Mouse (Mus musculus) heart, embryonic 10.5 days (tissue): ENCODE results near the gene Gm5773. TPM values are rescaled to one million over a fixed set of nuclear protein-coding genes. Genes with fewer than 3 reads are reported as not detected.
"Not testable (repeated sequence)": the region's sequence is repeated elsewhere in the genome, so short reads cannot be mapped to it uniquely, and the experiment has no call there.

Experiments
- DNase-seq: peaks from one replicate; pipeline ENCODE4 v3.0.0-alpha.2; 2017; ENCODE audit warnings: low spot score
- H3K27ac ChIP-seq: fragments of 300-500 bp; sonication (generic); 2 replicates; pipeline ENCODE4 v1.5.1; 2016; ENCODE audit warnings: mild to moderate bottlenecking
- H3K27me3 ChIP-seq: fragments of 300-500 bp; sonication (generic); 2 replicates; pipeline ENCODE4 v1.6.1; 2016; ENCODE audit warnings: mild to moderate bottlenecking; ENCODE audit not compliant: poor library complexity, insufficient read depth, severe bottlenecking
- H3K36me3 ChIP-seq: fragments of 300-500 bp; sonication (generic); 2 replicates; pipeline ENCODE4 v1.6.1; 2016; ENCODE audit warnings: mild to moderate bottlenecking, moderate library complexity
- H3K4me1 ChIP-seq: fragments of 300-500 bp; sonication (generic); 2 replicates; pipeline ENCODE4 v1.6.1; 2016; ENCODE audit warnings: mild to moderate bottlenecking
- H3K4me3 ChIP-seq: fragments of 300-500 bp; sonication (generic); 2 replicates; pipeline ENCODE4 v1.5.1; 2016; ENCODE audit warnings: mild to moderate bottlenecking, moderate library complexity
- H3K9me3 ChIP-seq: fragments of 300-500 bp; sonication (generic); 2 replicates; pipeline ENCODE4 v1.6.1; 2016; ENCODE audit warnings: mild to moderate bottlenecking, moderate library complexity
- WGBS: fragments of 180-500 bp; shearing (Covaris S2); methylation state at CpG from one replicate; pipeline ENCODE4 v1.1.7; 2016; 5-methylcytosine and 5-hydroxymethylcytosine counted together
- polyA plus RNA-seq: library from polyadenylated mRNA; unstranded; fragments of >200 nt; fragmentation: Nextera tagmentation; extraction: Ambion mirVana; gene quantifications from 2 replicates; pipeline ENCODE4 v1.2.1, GENCODE M21; 2016

The Gm5773 gene
- not detected in 2 replicates for polyA plus RNA-seq

DNA sequence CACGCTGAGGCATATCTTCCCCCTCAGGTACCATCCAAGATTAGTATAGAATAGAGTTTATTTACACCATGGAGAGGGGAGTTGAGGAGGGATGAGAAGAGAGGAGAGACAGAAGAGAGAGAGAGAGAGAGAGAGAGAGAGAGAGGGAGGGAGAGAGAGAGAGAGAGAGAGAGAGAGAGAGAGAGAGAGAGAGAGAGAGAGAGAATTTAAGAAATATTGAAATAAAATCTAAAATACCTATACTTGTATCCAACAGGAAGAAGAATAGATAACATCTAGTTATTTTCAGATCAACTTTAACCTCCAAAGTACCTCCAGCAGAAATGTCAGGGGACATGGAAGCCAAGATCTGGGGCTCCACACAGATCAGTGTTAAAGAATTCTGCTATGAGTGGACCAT, at the start of gene Gm5773:
Gm5773 (plus strand) TSS at position 301 of the 400 bp plus-strand sequence.
- not testable (repeated sequence) for H3K4me3 ChIP-seq, H3K27me3 ChIP-seq, H3K36me3 ChIP-seq, H3K9me3 ChIP-seq, H3K27ac ChIP-seq, DNase-seq, H3K4me1 ChIP-seq
- 68% methylated on average over 1 of the region's 1 CpGs for WGBS

DNA sequence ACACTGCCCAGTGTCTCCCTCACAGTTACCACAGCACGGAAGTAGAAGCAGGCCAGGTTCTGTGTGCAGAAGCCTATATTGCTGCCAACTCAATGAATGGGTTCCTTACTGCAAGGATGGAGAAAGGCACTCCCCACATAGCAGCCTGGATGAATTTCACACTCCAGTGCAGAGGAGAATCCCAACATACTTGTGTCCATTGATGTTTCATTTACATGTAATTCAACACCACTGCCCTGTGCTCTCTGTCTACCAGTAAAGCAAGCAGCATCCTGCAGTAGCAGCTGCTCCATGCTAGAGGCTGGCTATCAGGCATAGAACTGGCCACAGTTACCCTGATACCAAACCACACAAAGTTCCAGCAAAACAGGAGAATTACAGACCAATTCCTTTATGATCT, 27.3 kb upstream of the Gm5773 start:
- WGBS, result 72% methylated on average over 1 of the region's 1 CpGs
- not testable (repeated sequence) for H3K9me3 ChIP-seq, H3K4me3 ChIP-seq, H3K27me3 ChIP-seq, H3K4me1 ChIP-seq, H3K36me3 ChIP-seq, DNase-seq, H3K27ac ChIP-seq

DNA sequence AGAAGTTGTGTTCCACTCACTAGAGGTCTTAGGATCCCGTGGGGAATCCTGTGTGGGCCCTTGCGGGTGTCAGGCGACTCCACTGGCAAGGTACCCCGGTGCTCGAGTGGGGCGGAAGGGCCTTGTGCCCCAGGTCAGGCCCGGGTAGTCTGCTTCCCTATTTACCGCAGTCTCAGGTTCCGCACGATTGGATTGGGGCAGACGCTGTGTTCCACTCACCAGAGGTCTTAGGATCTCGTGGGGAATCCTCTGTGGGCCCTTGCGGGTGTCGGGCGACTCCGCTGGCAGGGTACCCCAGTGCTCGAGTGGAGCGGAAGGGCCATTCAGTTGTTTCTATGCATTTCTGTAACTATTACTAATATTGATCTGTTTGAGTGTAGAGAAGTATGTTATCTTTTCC, 18.8 kb upstream of the Gm5773 start:
- not testable (repeated sequence) for H3K27me3 ChIP-seq, H3K4me3 ChIP-seq, H3K27ac ChIP-seq, H3K4me1 ChIP-seq, H3K36me3 ChIP-seq, DNase-seq, H3K9me3 ChIP-seq
- WGBS, result 89% methylated on average over 18 of the region's 18 CpGs

DNA sequence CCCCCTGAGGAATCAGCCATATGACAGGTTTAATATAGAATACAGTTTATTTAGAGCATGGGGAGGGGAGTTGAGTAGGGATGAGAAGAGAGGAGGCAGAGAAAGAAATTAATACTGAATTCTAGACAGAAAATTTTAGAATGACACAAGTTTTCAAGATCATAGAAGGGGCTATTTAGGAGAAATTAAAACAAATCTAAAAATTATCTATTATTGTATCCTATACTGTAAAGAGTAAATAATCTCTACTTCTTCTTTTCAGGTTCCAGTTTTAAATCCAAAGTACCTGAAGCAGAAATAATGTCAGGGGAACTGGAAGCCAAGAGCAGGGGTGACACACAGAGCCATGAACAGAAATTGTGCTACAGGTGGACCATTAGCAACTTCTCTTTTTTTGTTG, 23.3 kb downstream of the Gm5773 start, which contains the start of gene Tdpoz4:
Tdpoz4 (plus strand) TSS at position 301 of the 400 bp plus-strand sequence.
- not testable (repeated sequence) for H3K9me3 ChIP-seq, H3K4me3 ChIP-seq, DNase-seq, H3K27me3 ChIP-seq, H3K27ac ChIP-seq, H3K4me1 ChIP-seq, H3K36me3 ChIP-seq

DNA sequence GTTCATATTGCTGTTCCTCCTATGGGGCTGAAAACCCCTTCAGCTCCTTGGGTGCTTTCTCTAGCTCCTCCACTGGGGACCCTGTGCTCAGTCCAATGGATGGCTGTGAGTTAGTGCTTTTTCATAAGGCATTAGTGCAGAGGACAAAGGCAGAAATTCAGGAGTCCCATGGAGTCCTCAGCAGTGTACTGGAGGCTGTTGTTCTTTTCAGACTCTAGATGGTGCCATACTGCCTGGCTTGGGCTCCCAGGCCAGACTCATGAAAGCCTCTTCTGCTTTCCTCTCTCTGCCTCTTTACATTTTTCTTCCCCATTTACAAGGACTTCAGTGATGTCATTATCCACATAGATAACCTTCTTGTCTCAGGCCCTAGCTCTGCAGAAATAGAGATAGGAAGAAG, 40.5 kb downstream of the Gm5773 start:
- H3K27ac ChIP-seq, H3K4me3 ChIP-seq, DNase-seq, H3K27me3 ChIP-seq, H3K9me3 ChIP-seq, H3K4me1 ChIP-seq, H3K36me3 ChIP-seq: not testable (repeated sequence)

Other genes with a start within 250 kb of the Gm5773 start
- gene S100a10, start 217.9 kb upstream of the Gm5773 start, polyA plus RNA-seq, result 192 and 203 TPM in 2 replicates
- not detected in 2 replicates for gene Tdpoz2, start 120.3 kb upstream of the Gm5773 start, polyA plus RNA-seq
- gene Tdpoz1, start 96.7 kb upstream of the Gm5773 start, polyA plus RNA-seq, result not detected in 2 replicates
- not detected in 2 replicates for gene Gm37596, start 79.9 kb upstream of the Gm5773 start, polyA plus RNA-seq
- not detected in 2 replicates for gene Tdpoz4, start 23.4 kb downstream of the Gm5773 start, polyA plus RNA-seq
- not detected in 2 replicates for gene Tdpoz3, start 53.0 kb downstream of the Gm5773 start, polyA plus RNA-seq
- not detected in 2 replicates for gene Gm9117, start 170.5 kb downstream of the Gm5773 start, polyA plus RNA-seq
- not detected in 2 replicates for gene Tdpoz5, start 188.3 kb downstream of the Gm5773 start, polyA plus RNA-seq